Mouse (Mus musculus) left cerebral cortex, postnatal 10 days (tissue): ENCODE measurements around the gene Epn3. TPM values are rescaled to one million over a fixed set of nuclear protein-coding genes. Genes with fewer than 3 reads are reported as not detected.

ENCODE experiments used
- DNase-seq, 2 experiments: peaks; one replicate each; pipeline ENCODE4 v3.0.0; 2021 to 2022; ENCODE audit warnings: low spot score in 2 of 2, mixed read lengths in 1 of 2; ENCODE audit errors: extremely low spot score in 1 of 2
- intact Hi-C: fragments of 180-260 bp; cut with DNase I; formaldehyde crosslinking; loops from one replicate; pipeline ENCODE4 v1.15.1; 2025
- total RNA-seq, 2 experiments: library from RNA; stranded (reverse); gene quantifications; 2 replicates each; pipeline ENCODE4 v1.2.3; 2021

Gene Epn3
- total RNA-seq, 2 experiments from 2014 or later = 1.6 to 1.8 TPM

- DNase-seq = no peak
- intact Hi-C loops = no loop called here
Measured at GRCm38 (mm10) chr11:94449239-94449638, 50.5 kb downstream of the Epn3 start.

- no peak for DNase-seq
- intact Hi-C loops = no loop called here
Measured at GRCm38 (mm10) chr11:94447017-94447416, 52.8 kb downstream of the Epn3 start.

- no peak for DNase-seq
- intact Hi-C loops = no loop called here
Measured at GRCm38 (mm10) chr11:94445300-94445699, 54.5 kb downstream of the Epn3 start.

GRCm38 (mm10) chr11:94444829-94445228, 54.9 kb downstream of the Epn3 start:
- intact Hi-C loops = no loop called here
- DNase-seq = no peak

- DNase-seq = no peak
- intact Hi-C loops = no loop called here
Measured at GRCm38 (mm10) chr11:94441752-94442151, 58.0 kb downstream of the Epn3 start.

- intact Hi-C loops = no loop called here
- no peak for DNase-seq
Measured at GRCm38 (mm10) chr11:94441122-94441521, 58.7 kb downstream of the Epn3 start.

- intact Hi-C loops = no loop called here
- no peak for DNase-seq
Measured at GRCm38 (mm10) chr11:94440421-94440820, 59.4 kb downstream of the Epn3 start.

Other genes starting within 250 kb of the Epn3 start
- gene Gm21885, start 218.1 kb downstream of the Epn3 start, total RNA-seq = not detected
- gene Luc7l3, start 178.0 kb downstream of the Epn3 start, total RNA-seq = 100 to 1,000 TPM; 125 to 131 TPM
- 10 to 100 TPM; 73.3 to 75.7 TPM for gene Ankrd40, start 172.0 kb downstream of the Epn3 start, total RNA-seq
- 1 to 10 TPM; 1.6 to 2.1 TPM for gene Abcc3, start 107.0 kb downstream of the Epn3 start, total RNA-seq
- gene Cacna1g, start 25.8 kb downstream of the Epn3 start, total RNA-seq = 100 to 1,000 TPM; 143 to 151 TPM
- gene Spata20, start 13.8 kb downstream of the Epn3 start, total RNA-seq = 1 to 10 TPM in 1 of 2 experiments, under 1 TPM in 1; 0.92 to 1.5 TPM
- 1 to 10 TPM; 1.4 to 1.6 TPM for gene Mycbpap, start 21.8 kb upstream of the Epn3 start, total RNA-seq
- 10 to 100 TPM; 15.9 to 18.7 TPM for gene Rsad1, start 49.3 kb upstream of the Epn3 start, total RNA-seq
- gene Chad, start 65.1 kb upstream of the Epn3 start, total RNA-seq = under 1 TPM; 0.26 to 0.49 TPM
- 10 to 100 TPM; 13.8 to 16.3 TPM for gene Acsf2, start 101.9 kb upstream of the Epn3 start, total RNA-seq
- 10 to 100 TPM; 91.5 to 94.8 TPM for gene Lrrc59, start 129.8 kb upstream of the Epn3 start, total RNA-seq
- gene Mrpl27, start 153.8 kb upstream of the Epn3 start, total RNA-seq = 10 to 100 TPM; 59.6 to 60.8 TPM
- gene Eme1, start 154.0 kb upstream of the Epn3 start, total RNA-seq = under 1 TPM; 0.28 to 0.86 TPM
- 10 to 100 TPM; 21.8 to 25.7 TPM for gene Xylt2, start 177.5 kb upstream of the Epn3 start, total RNA-seq
- not detected for gene Gm11541, start 204.5 kb upstream of the Epn3 start, total RNA-seq
- under 1 TPM in 1 of 2 experiments, not detected in 1; 0.28 TPM for gene Cdc34b, start 241.8 kb upstream of the Epn3 start, total RNA-seq